Mouse (Mus musculus) stomach, embryonic 14.5 days (tissue): Measurements from ENCODE around the gene Noxa1. TPM values are rescaled to one million over a fixed set of nuclear protein-coding genes. Genes with fewer than 3 reads are reported as not detected.

Experiments
- ATAC-seq: fragments of 200-750 bp; cut with Nextera tagmentation; 2 replicates; pipeline ENCODE4 v1.8.0; 2017; ENCODE audit warnings: low read depth, moderate TSS enrichment; ENCODE audit not compliant: insufficient number of reproducible peaks, insufficient read depth, low FRiP score
- H3K27ac ChIP-seq: fragments of 300-500 bp; sonication (generic); 2 replicates; pipeline ENCODE4 v1.5.1; 2014; ENCODE audit warnings: mild to moderate bottlenecking, low read length, moderate library complexity, mixed read lengths
- H3K27me3 ChIP-seq: fragments of 300-500 bp; sonication (generic); 2 replicates; pipeline ENCODE4 v1.6.1; 2014; ENCODE audit warnings: low read length, control low read depth, mixed read lengths; ENCODE audit not compliant: control insufficient read depth, insufficient read depth
- H3K36me3 ChIP-seq: fragments of 300-500 bp; sonication (generic); 2 replicates; pipeline ENCODE4 v1.6.1; 2014; ENCODE audit warnings: mild to moderate bottlenecking, control low read depth, low read length, moderate library complexity, mixed read lengths; ENCODE audit not compliant: control insufficient read depth, insufficient read depth
- H3K4me1 ChIP-seq: fragments of 300-500 bp; sonication (generic); 2 replicates; pipeline ENCODE4 v1.6.1; 2014; ENCODE audit warnings: low read length, control low read depth, mixed read lengths; ENCODE audit not compliant: control insufficient read depth, insufficient read depth
- H3K4me2 ChIP-seq: fragments of 300-500 bp; sonication (generic); replicated peaks from 2 replicates; pipeline ENCODE4 v1.6.1; 2014; ENCODE audit warnings: low read depth, low read length, control low read depth
- H3K4me3 ChIP-seq: fragments of 300-500 bp; sonication (generic); 2 replicates; pipeline ENCODE4 v1.5.1; 2014; ENCODE audit warnings: low read depth, low read length, control low read depth
- H3K9ac ChIP-seq: fragments of 300-500 bp; sonication (generic); replicated peaks from 2 replicates; pipeline ENCODE4 v1.6.1; 2014; ENCODE audit warnings: low read depth, mild to moderate bottlenecking, control low read depth, low read length, moderate library complexity, mixed read lengths
- H3K9me3 ChIP-seq: fragments of 300-500 bp; sonication (generic); 2 replicates; pipeline ENCODE4 v1.6.1; 2016; ENCODE audit warnings: low read depth, low read length, control low read depth; ENCODE audit not compliant: control insufficient read depth
- WGBS: fragments of 180-500 bp; shearing (Covaris S2); extraction: QIAGEN DNeasy Blood & Tissue Kit; methylation state at CpG from one replicate; pipeline ENCODE4 v1.1.7; 2014; 5-methylcytosine and 5-hydroxymethylcytosine counted together
- polyA plus RNA-seq: library from polyadenylated mRNA; unstranded; fragments of >200 nt; fragmentation: Nextera tagmentation; extraction: Ambion mirVana; gene quantifications from 2 replicates; pipeline ENCODE4 v1.2.1, GENCODE M21; 2014

Noxa1 gene
- polyA plus RNA-seq, 1 experiment from 2014 or later, result 2.3 TPM

- H3K36me3 ChIP-seq, result no peaks in the 10 kb centered on the region
- H3K27me3 ChIP-seq, result no peaks in the 10 kb centered on the region
- WGBS, result 91% methylated on average over 2 of the region's 2 CpGs
- no peaks in the 10 kb centered on the region for H3K4me1 ChIP-seq
- H3K27ac ChIP-seq, result no peak overlapping the region
- no peak overlapping the region for H3K4me3 ChIP-seq
- H3K9ac ChIP-seq, result no peak overlapping the region
- no peak overlapping the region for H3K4me2 ChIP-seq
- no peaks in the 10 kb centered on the region for H3K9me3 ChIP-seq
- ATAC-seq, result no peak
These were observed 7.1 kb downstream of the Noxa1 start for GRCm38 (mm10) chr2:25087842-25088241.

DNA sequence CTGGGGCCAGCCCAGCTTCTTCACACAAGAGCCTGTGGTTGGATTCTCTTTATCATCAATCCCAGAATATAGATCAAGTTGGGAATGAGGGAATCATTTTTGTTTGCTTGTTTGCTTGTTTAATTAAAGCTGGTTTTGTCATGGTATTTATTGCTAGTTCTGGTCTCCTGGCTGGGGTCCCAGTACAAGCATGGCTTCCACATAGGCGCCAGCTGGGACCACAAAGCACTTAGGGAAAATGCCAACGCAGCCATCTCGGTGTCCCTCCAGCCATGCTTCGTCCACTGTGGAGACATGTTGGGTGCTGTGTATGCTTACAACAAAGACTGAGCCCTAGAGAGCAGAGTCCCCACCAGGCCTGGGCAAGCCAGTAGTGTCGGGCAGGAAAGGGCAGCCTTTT, 9.4 kb downstream of the Noxa1 start:
- 93% methylated on average over 5 of the region's 5 CpGs for WGBS
- H3K27me3 ChIP-seq, result no peaks in the 10 kb centered on the region
- H3K4me3 ChIP-seq, result no peak overlapping the region
- H3K36me3 ChIP-seq, result no peaks in the 10 kb centered on the region
- H3K27ac ChIP-seq, result no peak overlapping the region
- no peaks in the 10 kb centered on the region for H3K9me3 ChIP-seq
- no peaks in the 10 kb centered on the region for H3K4me1 ChIP-seq
- ATAC-seq, result no peak
- no peak overlapping the region for H3K4me2 ChIP-seq
- H3K9ac ChIP-seq, result no peak overlapping the region

GRCm38 (mm10) chr2:25083697-25084096, 11.3 kb downstream of the Noxa1 start:
- H3K4me2 ChIP-seq, result no peak overlapping the region
- no peaks in the 10 kb centered on the region for H3K9me3 ChIP-seq
- 0 out of 2 replicates have a peak, but pooled peaks have one; percentile 28 for ATAC-seq
- WGBS, result 76% methylated on average over 4 of the region's 4 CpGs
- no peaks in the 10 kb centered on the region for H3K27me3 ChIP-seq
- no peak overlapping the region for H3K9ac ChIP-seq
- H3K36me3 ChIP-seq, result no peaks in the 10 kb centered on the region
- no peak overlapping the region for H3K27ac ChIP-seq
- no peak overlapping the region for H3K4me3 ChIP-seq
- no peaks in the 10 kb centered on the region for H3K4me1 ChIP-seq

GRCm38 (mm10) chr2:25080076-25080475, 14.9 kb downstream of the Noxa1 start, which contains the start of gene Entpd8:
Gene Entpd8, plus strand, starts transcription at chr2:25080304.
- Histone ChIP-seq H3K27ac (no peak within 1 kb of the TSS), H3K4me2 (no peak within 1 kb of the TSS)
- no peak for ATAC-seq

GRCm38 (mm10) chr2:25078967-25079366, 16.0 kb downstream of the Noxa1 start:
- H3K36me3 ChIP-seq, result no peaks in the 10 kb centered on the region
- no peaks in the 10 kb centered on the region for H3K4me1 ChIP-seq
- no peak overlapping the region for H3K4me2 ChIP-seq
- 83% methylated on average over 1 of the region's 1 CpGs for WGBS
- H3K4me3 ChIP-seq, result no peak overlapping the region
- H3K9me3 ChIP-seq, result no peaks in the 10 kb centered on the region
- no peaks in the 10 kb centered on the region for H3K27me3 ChIP-seq
- ATAC-seq, result no peak
- no peak overlapping the region for H3K9ac ChIP-seq
- no peak overlapping the region for H3K27ac ChIP-seq

More at GRCm38 (mm10) chr2:25080076-25080475, 14.9 kb downstream of the Noxa1 start, which contains the start of gene Entpd8:
- Histone ChIP-seq H3K9me3 (no peaks in the 10 kb centered on the region), H3K36me3 (no peaks in the 10 kb centered on the region), H3K27me3 (no peaks in the 10 kb centered on the region), H3K9ac (no peak within 1 kb of the TSS), H3K4me1 (no peaks in the 10 kb centered on the region), H3K4me3 (no peak within 1 kb of the TSS)
- 54% methylated on average over 5 of the region's 5 CpGs for WGBS

GRCm38 (mm10) chr2:25075506-25075905, 19.4 kb downstream of the Noxa1 start:
- no peak for ATAC-seq
- no peaks in the 10 kb centered on the region for H3K27me3 ChIP-seq
- 64% methylated on average over 4 of the region's 4 CpGs for WGBS
- no peak overlapping the region for H3K9ac ChIP-seq
- H3K4me1 ChIP-seq, result no peaks in the 10 kb centered on the region
- H3K36me3 ChIP-seq, result no peaks in the 10 kb centered on the region
- H3K4me2 ChIP-seq, result no peak overlapping the region
- no peak overlapping the region for H3K4me3 ChIP-seq
- no peak overlapping the region for H3K27ac ChIP-seq
- H3K9me3 ChIP-seq, result no peaks in the 10 kb centered on the region

- H3K4me2 ChIP-seq, result no peak overlapping the region
- no peak overlapping the region for H3K9ac ChIP-seq
- ATAC-seq, result no peak
- H3K27me3 ChIP-seq, result no peaks in the 10 kb centered on the region
- H3K4me3 ChIP-seq, result no peak overlapping the region
- H3K4me1 ChIP-seq, result no peaks in the 10 kb centered on the region
- no peaks in the 10 kb centered on the region for H3K9me3 ChIP-seq
- WGBS, result 92% methylated on average over 4 of the region's 4 CpGs
- H3K36me3 ChIP-seq, result no peaks in the 10 kb centered on the region
- no peak overlapping the region for H3K27ac ChIP-seq
These were observed 22.6 kb downstream of the Noxa1 start for GRCm38 (mm10) chr2:25072398-25072797.

DNA sequence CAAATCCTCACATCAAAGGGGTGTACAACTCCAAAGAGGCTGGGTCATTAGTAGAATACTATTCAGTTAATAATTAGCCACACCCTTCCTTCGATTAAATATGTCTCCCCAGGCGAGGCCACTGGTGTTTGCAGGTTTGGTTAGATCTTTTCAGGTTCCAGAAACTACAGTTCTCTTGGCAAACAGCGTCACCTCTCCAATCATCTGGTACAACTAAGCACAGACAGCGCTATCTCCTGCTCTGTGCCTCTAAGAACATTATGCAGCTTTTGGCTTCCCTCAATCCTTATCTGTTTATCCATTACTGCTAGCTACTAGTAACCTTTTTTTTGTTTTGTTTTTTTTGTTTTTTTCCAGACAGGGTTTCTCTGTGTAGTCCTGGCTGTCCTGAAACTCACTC, 25.4 kb downstream of the Noxa1 start:
- no peaks in the 10 kb centered on the region for H3K4me1 ChIP-seq
- no peaks in the 10 kb centered on the region for H3K9me3 ChIP-seq
- H3K4me3 ChIP-seq, result no peak overlapping the region
- H3K27me3 ChIP-seq, result no peaks in the 10 kb centered on the region
- no peaks in the 10 kb centered on the region for H3K36me3 ChIP-seq
- H3K4me2 ChIP-seq, result no peak overlapping the region
- no peak for ATAC-seq
- H3K9ac ChIP-seq, result no peak overlapping the region
- no peak overlapping the region for H3K27ac ChIP-seq
- WGBS, result 72% methylated on average over 4 of the region's 4 CpGs

DNA sequence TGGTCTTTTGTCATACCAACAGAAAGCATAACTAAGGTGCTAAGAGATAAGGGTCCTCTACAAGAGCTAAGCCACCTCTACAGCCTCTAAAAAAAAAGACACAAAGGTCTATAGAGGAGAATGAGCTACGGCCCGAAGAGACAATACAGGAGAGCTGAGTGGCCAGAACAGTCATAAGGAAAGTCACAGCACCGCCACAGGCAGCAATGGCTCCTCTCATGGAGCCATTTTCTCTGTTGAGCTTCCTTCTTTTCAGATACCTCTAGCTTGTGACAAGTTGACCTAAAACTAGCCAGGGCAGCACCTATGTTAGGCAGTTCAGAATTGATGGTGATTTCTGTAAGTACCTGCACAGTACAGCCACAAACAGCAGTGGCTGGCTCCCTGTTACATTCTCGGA, 28.4 kb downstream of the Noxa1 start:
- ATAC-seq, result no peak
- H3K4me2 ChIP-seq, result no peak overlapping the region
- H3K4me1 ChIP-seq, result no peaks in the 10 kb centered on the region
- no peak overlapping the region for H3K9ac ChIP-seq
- no peak overlapping the region for H3K4me3 ChIP-seq
- H3K36me3 ChIP-seq, result no peaks in the 10 kb centered on the region; the same call in 1 of the 2 replicates
- WGBS, result 83% methylated on average over 4 of the region's 4 CpGs
- H3K9me3 ChIP-seq, result no peaks in the 10 kb centered on the region
- no peak overlapping the region for H3K27ac ChIP-seq
- H3K27me3 ChIP-seq, result no peaks in the 10 kb centered on the region
